Mouse (Mus musculus) liver, adult 2 months (tissue): Measurements from ENCODE around the gene Rpap1.

ENCODE experiments used
- CTCF ChIP-seq: fragments of 200-500 bp; IDR thresholded peaks from 2 replicates; pipeline ENCODE4 v1.5.1; 2011; ENCODE audit warnings: low read depth, low read length, control low read depth
- POLR2A ChIP-seq: fragments of 200-500 bp; IDR thresholded peaks from 2 replicates; pipeline ENCODE4 v1.6.1; 2011; ENCODE audit warnings: low read length, control low read depth; ENCODE audit not compliant: insufficient read depth; ENCODE audit errors: extremely low read depth

- no peak for TF ChIP-seq CTCF
- TF ChIP-seq POLR2A: no peak
Measured at GRCm38 (mm10) chr2:119834231-119834630, 46.9 kb upstream of the Rpap1 start.
